Mouse (Mus musculus) neutrophil, adult 83 days (primary cell): Measurements from ENCODE around the gene Atp10b. TPM values are rescaled to one million over a fixed set of nuclear protein-coding genes. Genes with fewer than 3 reads are reported as not detected.

ENCODE experiments used
- total RNA-seq, 2 experiments: library from RNA; stranded (reverse); gene quantifications; one replicate each; pipeline ENCODE4 v1.2.4; 2023

Atp10b gene
- not detected for total RNA-seq

GRCm38 (mm10) chr11:43149577-43149976 lies at the start of gene Atp10b:
Gene Atp10b (plus strand): TSS chr11:43149877.

Other genes starting within 250 kb of the Atp10b start
- gene Gm9972, start 114.1 kb upstream of the Atp10b start, total RNA-seq = not detected